Mouse (Mus musculus): Measurements from ENCODE around the gene Prima1. TPM values are rescaled to one million over a fixed set of nuclear protein-coding genes. Genes with fewer than 3 reads are reported as not detected.
A peak's percentile ranks its signal among the peaks of the same experiment; 100 is the strongest.

Prima1 gene
- polyA plus RNA-seq, 2 experiments = 0.48 to 1.6 TPM

DNA sequence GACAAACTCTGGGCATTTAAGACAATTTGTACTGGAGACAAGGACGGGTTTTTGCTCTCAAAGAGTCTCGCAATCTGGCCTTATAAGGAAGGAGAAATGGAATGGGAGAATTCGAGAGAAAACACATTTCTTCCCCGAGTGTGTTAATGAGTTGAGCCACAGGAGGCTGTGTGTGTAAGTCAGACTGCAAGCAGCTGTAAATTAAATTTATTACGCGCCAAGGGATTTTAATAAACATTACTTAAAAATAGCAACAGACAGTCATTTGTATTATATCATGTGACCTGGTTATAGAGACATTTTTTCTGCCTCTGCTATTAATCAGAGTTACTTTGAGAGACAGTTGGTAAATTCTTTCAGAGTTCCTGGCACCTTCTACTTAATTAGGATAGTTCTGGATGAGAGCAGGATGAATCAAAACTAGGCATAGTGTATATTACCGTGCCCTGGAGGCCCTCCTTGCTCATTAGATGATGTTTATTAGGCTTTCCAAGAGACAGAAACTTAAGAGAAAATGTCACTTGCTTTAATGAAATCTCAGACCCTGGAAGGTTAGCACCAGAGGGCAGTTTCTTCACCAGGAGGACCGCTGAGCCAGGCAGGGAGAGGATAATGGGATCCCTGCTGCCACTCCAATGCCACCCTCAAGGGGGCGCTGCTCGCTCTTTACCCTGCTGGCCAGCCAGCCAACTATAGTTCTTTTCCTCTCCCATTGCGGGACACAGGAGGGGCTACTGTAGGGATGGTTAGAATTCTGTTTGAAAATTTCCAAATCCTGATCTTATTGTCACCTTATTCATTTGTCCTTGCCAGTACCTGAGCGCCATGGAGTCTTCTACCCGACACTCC, 20.3 kb upstream of the Prima1 start:
- Histone ChIP-seq H3K4me2 (replicated peaks; ENCODE audit: low read depth, low read length, severe bottlenecking) (no peak overlapping the region), H3K36me3 (ENCODE audit: control insufficient read depth, insufficient read depth, low read length) (no peaks in the 10 kb centered on the region), H3K4me3 (replicated peaks; ENCODE audit: low read length) (no peak overlapping the region), H3K9me3 (ENCODE audit: control insufficient read depth, low read length) (no peaks in the 10 kb centered on the region), H3K4me1 (ENCODE audit: control insufficient read depth, insufficient read depth, low read length) (no peaks in the 10 kb centered on the region), H3K9ac (ENCODE audit: low read depth, low read length, severe bottlenecking) (no peak overlapping the region), H3K27ac (replicated peaks; ENCODE audit: low read depth, low read length) (no peak overlapping the region), H3K27me3 (ENCODE audit: control insufficient read depth, insufficient read depth, low read length) (no peaks in the 10 kb centered on the region)
- no peak for TF ChIP-seq POLR2A (IDR thresholded peaks at IDR 0.05; ENCODE audit: borderline replicate concordance, extremely low read depth, insufficient read depth, insufficient read length)
- ATAC-seq (ENCODE audit: low FRiP score, low read depth) = no peak
- 45% methylated on average over 13 of the region's 13 CpGs for WGBS
- DNase-seq (ENCODE audit: low spot score) = no peak

DNA sequence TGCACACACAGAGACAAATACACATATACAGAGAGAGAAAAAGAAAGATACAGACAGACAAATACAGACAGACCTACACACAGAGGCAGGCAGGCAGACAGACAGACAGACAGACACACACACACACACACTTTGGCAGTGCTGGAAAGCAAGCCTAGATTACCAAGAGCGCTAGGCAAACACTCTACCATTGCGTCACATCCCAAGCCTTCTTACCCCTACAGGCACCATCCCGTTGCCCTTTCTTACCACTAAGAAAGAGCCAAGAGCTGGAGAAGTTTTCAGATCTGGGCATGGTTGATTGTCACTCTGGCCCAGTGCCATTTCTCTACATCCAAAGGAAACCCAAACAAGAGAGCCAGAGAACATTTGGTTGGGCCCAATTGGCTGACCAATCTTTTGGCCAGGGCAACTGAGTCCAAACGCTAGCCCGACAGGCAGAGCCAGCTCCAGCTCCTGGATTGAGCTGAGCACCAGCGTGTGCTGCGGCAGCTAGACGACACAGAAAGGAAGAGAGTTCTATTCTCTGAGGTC, 11.0 kb upstream of the Prima1 start:
- ATAC-seq (ENCODE audit: low FRiP score, low read depth) (no peak), DNase-seq (ENCODE audit: low spot score) (no peak)
- H3K9me3 ChIP-seq (ENCODE audit: control insufficient read depth, low read length) = no peaks in the 10 kb centered on the region
- no peak overlapping the region for H3K9ac ChIP-seq (ENCODE audit: low read depth, low read length, severe bottlenecking)
- no peak overlapping the region for H3K4me2 ChIP-seq (replicated peaks; ENCODE audit: low read depth, low read length, severe bottlenecking)
- no peaks in the 10 kb centered on the region for H3K27me3 ChIP-seq (ENCODE audit: control insufficient read depth, insufficient read depth, low read length)
- no peaks in the 10 kb centered on the region for H3K4me1 ChIP-seq (ENCODE audit: control insufficient read depth, insufficient read depth, low read length)
- no peak for TF ChIP-seq POLR2A (IDR thresholded peaks at IDR 0.05; ENCODE audit: borderline replicate concordance, extremely low read depth, insufficient read depth, insufficient read length)
- no peaks in the 10 kb centered on the region for H3K36me3 ChIP-seq (ENCODE audit: control insufficient read depth, insufficient read depth, low read length)
- 88% methylated on average over 8 of the region's 8 CpGs for WGBS
- H3K4me3 ChIP-seq (replicated peaks; ENCODE audit: low read length) = no peak overlapping the region
- no peak overlapping the region for H3K27ac ChIP-seq (replicated peaks; ENCODE audit: low read depth, low read length)

DNA sequence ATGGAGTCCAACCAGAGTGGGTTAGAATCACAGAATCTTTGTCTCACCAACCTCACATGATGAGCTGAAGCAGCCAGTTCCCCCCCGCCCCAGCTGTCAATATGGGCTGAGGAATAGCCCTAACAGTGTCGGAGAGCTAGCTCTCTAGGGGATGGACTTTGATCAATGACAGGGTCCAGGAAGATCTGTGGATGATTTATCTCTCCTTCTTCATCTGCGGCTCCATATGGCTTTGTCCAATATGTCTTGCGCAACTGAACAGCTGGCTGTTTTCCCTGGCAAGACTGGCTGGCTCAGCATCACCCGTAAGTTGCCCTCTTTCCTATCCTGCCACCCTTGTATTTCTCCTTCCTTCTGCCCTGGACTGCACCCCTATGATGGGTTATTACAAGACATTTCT, 9.2 kb upstream of the Prima1 start:
- no peak for ATAC-seq (ENCODE audit: low FRiP score, low read depth)
- WGBS = 78% methylated on average over 5 of the region's 5 CpGs

DNA sequence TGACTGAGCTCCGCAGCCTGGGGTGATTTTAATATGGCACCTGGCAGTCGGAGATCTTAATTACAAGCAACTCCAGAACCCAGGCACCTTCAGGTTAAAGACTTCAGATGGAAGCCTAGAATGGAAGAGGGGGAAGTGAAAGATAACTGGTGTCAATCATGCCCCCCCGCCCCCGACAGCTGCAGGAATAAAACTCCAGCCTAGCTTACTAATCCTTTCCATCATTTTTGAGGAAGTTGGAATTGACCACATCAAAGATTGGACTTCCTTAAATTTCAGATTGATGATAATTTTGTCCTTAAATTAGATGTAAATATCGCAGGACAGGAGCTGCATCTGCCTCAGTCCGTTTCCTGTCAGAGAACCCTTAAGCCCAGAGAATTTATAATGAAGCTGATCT, 8.4 kb upstream of the Prima1 start:
- DNase-seq (ENCODE audit: low spot score) (no peak), ATAC-seq (ENCODE audit: low FRiP score, low read depth) (no peak)
- Histone ChIP-seq H3K4me2 (replicated peaks; ENCODE audit: low read depth, low read length, severe bottlenecking) (no peak overlapping the region), H3K9me3 (ENCODE audit: control insufficient read depth, low read length) (no peaks in the 10 kb centered on the region), H3K4me3 (replicated peaks; ENCODE audit: low read length) (no peak overlapping the region), H3K27ac (replicated peaks; ENCODE audit: low read depth, low read length) (no peak overlapping the region), H3K9ac (ENCODE audit: low read depth, low read length, severe bottlenecking) (no peak overlapping the region), H3K27me3 (ENCODE audit: control insufficient read depth, insufficient read depth, low read length) (no peaks in the 10 kb centered on the region), H3K4me1 (ENCODE audit: control insufficient read depth, insufficient read depth, low read length) (no peaks in the 10 kb centered on the region), H3K36me3 (ENCODE audit: control insufficient read depth, insufficient read depth, low read length) (no peaks in the 10 kb centered on the region)
- WGBS = 72% methylated on average over 6 of the region's 6 CpGs
- TF ChIP-seq POLR2A (IDR thresholded peaks at IDR 0.05; ENCODE audit: borderline replicate concordance, extremely low read depth, insufficient read depth, insufficient read length) = no peak

More for the DNA sequence above, 9.2 kb upstream of the Prima1 start:
- Histone ChIP-seq H3K27me3 (ENCODE audit: control insufficient read depth, insufficient read depth, low read length) (no peaks in the 10 kb centered on the region), H3K36me3 (ENCODE audit: control insufficient read depth, insufficient read depth, low read length) (no peaks in the 10 kb centered on the region), H3K9ac (ENCODE audit: low read depth, low read length, severe bottlenecking) (no peak overlapping the region), H3K4me1 (ENCODE audit: control insufficient read depth, insufficient read depth, low read length) (no peaks in the 10 kb centered on the region), H3K4me2 (replicated peaks; ENCODE audit: low read depth, low read length, severe bottlenecking) (no peak overlapping the region), H3K27ac (replicated peaks; ENCODE audit: low read depth, low read length) (no peak overlapping the region), H3K9me3 (ENCODE audit: control insufficient read depth, low read length) (no peaks in the 10 kb centered on the region), H3K4me3 (replicated peaks; ENCODE audit: low read length) (no peak overlapping the region)
- DNase-seq (ENCODE audit: low spot score) = no peak
- TF ChIP-seq POLR2A (IDR thresholded peaks at IDR 0.05; ENCODE audit: borderline replicate concordance, extremely low read depth, insufficient read depth, insufficient read length) = no peak

DNA sequence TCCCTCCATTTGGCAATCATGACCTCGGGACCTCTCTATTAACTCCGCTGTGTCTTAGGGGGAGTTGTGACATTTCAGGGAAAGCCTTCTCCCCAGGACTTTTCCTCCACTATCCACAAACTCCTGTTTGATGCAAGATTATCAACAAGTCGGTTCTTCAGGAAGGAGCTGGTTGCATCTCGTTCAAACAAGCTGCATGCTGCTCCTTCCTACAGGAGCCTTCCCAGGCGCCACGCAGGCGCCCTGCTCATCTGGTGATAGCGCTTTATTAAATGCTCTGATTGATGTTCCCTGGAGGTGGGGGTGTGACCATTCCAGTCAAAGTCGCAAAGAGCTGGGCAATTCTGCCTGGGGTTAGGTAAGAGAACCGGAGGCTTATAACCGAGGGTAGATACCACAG, 1.1 kb upstream of the Prima1 start:
- WGBS = 3% methylated on average over 11 of the region's 11 CpGs

More for the DNA sequence above, 1.1 kb upstream of the Prima1 start:
- DNase-seq (ENCODE audit: low spot score) (no peak), ATAC-seq (ENCODE audit: low FRiP score, low read depth) (no peak)
- Histone ChIP-seq H3K9me3 (ENCODE audit: control insufficient read depth, low read length) (no peaks in the 10 kb centered on the region), H3K36me3 (ENCODE audit: control insufficient read depth, insufficient read depth, low read length) (no peaks in the 10 kb centered on the region), H3K27ac (replicated peaks; ENCODE audit: low read depth, low read length) (no peak overlapping the region), H3K4me1 (ENCODE audit: control insufficient read depth, insufficient read depth, low read length) (no peaks in the 10 kb centered on the region), H3K4me3 (replicated peaks; ENCODE audit: low read length) (peak overlapping the region; percentile 77), H3K27me3 (ENCODE audit: control insufficient read depth, insufficient read depth, low read length) (peaks cover 28% of the 10 kb centered on the region; the same call in 1 of the 2 replicates), H3K9ac (ENCODE audit: low read depth, low read length, severe bottlenecking) (peak overlapping the region; percentile 79), H3K4me2 (replicated peaks; ENCODE audit: low read depth, low read length, severe bottlenecking) (peak overlapping the region; percentile 93)
- no peak for TF ChIP-seq POLR2A (IDR thresholded peaks at IDR 0.05; ENCODE audit: borderline replicate concordance, extremely low read depth, insufficient read depth, insufficient read length)
